Mouse (Mus musculus): ENCODE measurements at regions not wholly inside any gene's neighbourhood (a gene's known extent, or its start where the extent isn't known, plus 50 kb on each side); places are given as distances from the start of the nearest gene placed in this dataset.

- H3K79me3 ChIP-seq (ENCODE audit: low read depth), result no peaks in the 10 kb centered on the region
- H3K79me2 ChIP-seq (ENCODE audit: control insufficient read depth, insufficient read depth), result no peaks in the 10 kb centered on the region
- no peak overlapping the region for H3K4me3 ChIP-seq (ENCODE audit: insufficient read depth, poor library complexity, severe bottlenecking)
- no peak for TF ChIP-seq MYOG (IDR thresholded peaks at IDR 0.05; ENCODE audit: control insufficient read depth, extremely low read depth, insufficient read length)
- TF ChIP-seq CEBPB (IDR thresholded peaks at IDR 0.05; ENCODE audit: low read depth), result no peak
- TF ChIP-seq MYOD1 (IDR thresholded peaks at IDR 0.05; ENCODE audit: control insufficient read depth, insufficient read length, low read depth), result no peak
- no peak for TF ChIP-seq MAX (IDR thresholded peaks at IDR 0.05)
- TF ChIP-seq CTCF (IDR thresholded peaks at IDR 0.05; ENCODE audit: control insufficient read depth, insufficient read depth, insufficient read length), result no peak
- no peak for TF ChIP-seq FOSL1 (IDR thresholded peaks at IDR 0.05; ENCODE audit: insufficient read depth, low read length, poor library complexity, severe bottlenecking)
- TF ChIP-seq USF1 (IDR thresholded peaks at IDR 0.05; ENCODE audit: low read depth), result no peak
- H3ac ChIP-seq (ENCODE audit: control insufficient read depth, insufficient read length, low read depth), result no peak overlapping the region
- no peaks in the 10 kb centered on the region for H3K36me3 ChIP-seq (ENCODE audit: control insufficient read depth, insufficient read depth)
- no peaks in the 10 kb centered on the region for H3K27me3 ChIP-seq (ENCODE audit: control insufficient read depth, insufficient read depth, insufficient read length)
These were observed 86.3 kb downstream of the Hhipl2 start for GRCm38 (mm10) chr1:183504103-183504841.

GRCm38 (mm10) chr1:183507893-183508292 is 89.9 kb downstream of the Hhipl2 start:
- Histone ChIP-seq H3K27me3 (ENCODE audit: control insufficient read depth, insufficient read depth, insufficient read length) (no peaks in the 10 kb centered on the region), H3K79me2 (ENCODE audit: control insufficient read depth, insufficient read depth) (no peaks in the 10 kb centered on the region), H3ac (ENCODE audit: control insufficient read depth, insufficient read length, low read depth) (no peak overlapping the region), H3K36me3 (ENCODE audit: control insufficient read depth, insufficient read depth) (no peaks in the 10 kb centered on the region), H3K4me3 (ENCODE audit: insufficient read depth, poor library complexity, severe bottlenecking) (no peak overlapping the region), H3K79me3 (ENCODE audit: low read depth) (no peaks in the 10 kb centered on the region)
- TF ChIP-seq MYOG (IDR thresholded peaks at IDR 0.05; ENCODE audit: control insufficient read depth, extremely low read depth, insufficient read length), result no peak
- TF ChIP-seq USF1 (IDR thresholded peaks at IDR 0.05; ENCODE audit: low read depth), result no peak
- TF ChIP-seq MYOD1 (IDR thresholded peaks at IDR 0.05; ENCODE audit: control insufficient read depth, insufficient read length, low read depth), result no peak
- TF ChIP-seq CTCF (IDR thresholded peaks at IDR 0.05; ENCODE audit: control insufficient read depth, insufficient read depth, insufficient read length), result no peak
- TF ChIP-seq CEBPB (IDR thresholded peaks at IDR 0.05; ENCODE audit: low read depth), result no peak
- TF ChIP-seq MAX (IDR thresholded peaks at IDR 0.05), result no peak
- TF ChIP-seq FOSL1 (IDR thresholded peaks at IDR 0.05; ENCODE audit: insufficient read depth, low read length, poor library complexity, severe bottlenecking), result no peak

- H3K79me3 ChIP-seq (ENCODE audit: low read depth), result no peaks in the 10 kb centered on the region
- H3K4me3 ChIP-seq (ENCODE audit: insufficient read depth, poor library complexity, severe bottlenecking), result no peak overlapping the region
- no peaks in the 10 kb centered on the region for H3K79me2 ChIP-seq (ENCODE audit: control insufficient read depth, insufficient read depth)
- TF ChIP-seq USF1 (IDR thresholded peaks at IDR 0.05; ENCODE audit: low read depth) (no peak), CEBPB (IDR thresholded peaks at IDR 0.05; ENCODE audit: low read depth) (peak; percentile 88), MAX (IDR thresholded peaks at IDR 0.05) (no peak)
- H3K36me3 ChIP-seq (ENCODE audit: control insufficient read depth, insufficient read depth), result no peaks in the 10 kb centered on the region
- no peak overlapping the region for H3ac ChIP-seq (ENCODE audit: control insufficient read depth, insufficient read length, low read depth)
- no peaks in the 10 kb centered on the region for H3K27me3 ChIP-seq (ENCODE audit: control insufficient read depth, insufficient read depth, insufficient read length)
These were observed 92.7 kb downstream of the Hhipl2 start for GRCm38 (mm10) chr1:183510759-183511158.

GRCm38 (mm10) chr1:183513876-183514275 is 95.9 kb downstream of the Hhipl2 start:
- Histone ChIP-seq H3K79me2 (ENCODE audit: control insufficient read depth, insufficient read depth) (no peaks in the 10 kb centered on the region), H3K36me3 (ENCODE audit: control insufficient read depth, insufficient read depth) (no peaks in the 10 kb centered on the region), H3ac (ENCODE audit: control insufficient read depth, insufficient read length, low read depth) (no peak overlapping the region), H3K27me3 (ENCODE audit: control insufficient read depth, insufficient read depth, insufficient read length) (no peaks in the 10 kb centered on the region), H3K79me3 (ENCODE audit: low read depth) (no peaks in the 10 kb centered on the region), H3K4me3 (ENCODE audit: insufficient read depth, poor library complexity, severe bottlenecking) (no peak overlapping the region)
- TF ChIP-seq CTCF (IDR thresholded peaks at IDR 0.05; ENCODE audit: control insufficient read depth, insufficient read depth, insufficient read length), result no peak
- no peak for TF ChIP-seq USF1 (IDR thresholded peaks at IDR 0.05; ENCODE audit: low read depth)
- TF ChIP-seq MYOD1 (IDR thresholded peaks at IDR 0.05; ENCODE audit: control insufficient read depth, insufficient read length, low read depth), result no peak
- TF ChIP-seq CEBPB (IDR thresholded peaks at IDR 0.05; ENCODE audit: low read depth), result no peak
- TF ChIP-seq FOSL1 (IDR thresholded peaks at IDR 0.05; ENCODE audit: insufficient read depth, low read length, poor library complexity, severe bottlenecking), result no peak
- no peak for TF ChIP-seq MYOG (IDR thresholded peaks at IDR 0.05; ENCODE audit: control insufficient read depth, extremely low read depth, insufficient read length)
- no peak for TF ChIP-seq MAX (IDR thresholded peaks at IDR 0.05)

GRCm38 (mm10) chr1:183514281-183514983 is 96.4 kb downstream of the Hhipl2 start:
- no peak overlapping the region for H3ac ChIP-seq (ENCODE audit: control insufficient read depth, insufficient read length, low read depth)

More at GRCm38 (mm10) chr1:183514281-183514983, 96.4 kb downstream of the Hhipl2 start:
- H3K4me3 ChIP-seq (ENCODE audit: insufficient read depth, poor library complexity, severe bottlenecking), result no peak overlapping the region
- TF ChIP-seq USF1 (IDR thresholded peaks at IDR 0.05; ENCODE audit: low read depth) (no peak), MYOG (IDR thresholded peaks at IDR 0.05; ENCODE audit: control insufficient read depth, extremely low read depth, insufficient read length) (no peak), MAX (IDR thresholded peaks at IDR 0.05) (no peak), MYOD1 (IDR thresholded peaks at IDR 0.05; ENCODE audit: control insufficient read depth, insufficient read length, low read depth) (no peak), CEBPB (IDR thresholded peaks at IDR 0.05; ENCODE audit: low read depth) (no peak), FOSL1 (IDR thresholded peaks at IDR 0.05; ENCODE audit: insufficient read depth, low read length, poor library complexity, severe bottlenecking) (no peak), CTCF (IDR thresholded peaks at IDR 0.05; ENCODE audit: control insufficient read depth, insufficient read depth, insufficient read length) (no peak)
- no peaks in the 10 kb centered on the region for H3K79me2 ChIP-seq (ENCODE audit: control insufficient read depth, insufficient read depth)
- no peaks in the 10 kb centered on the region for H3K27me3 ChIP-seq (ENCODE audit: control insufficient read depth, insufficient read depth, insufficient read length)
- no peaks in the 10 kb centered on the region for H3K36me3 ChIP-seq (ENCODE audit: control insufficient read depth, insufficient read depth)
- no peaks in the 10 kb centered on the region for H3K79me3 ChIP-seq (ENCODE audit: low read depth)
